Mouse (Mus musculus): ENCODE results near the gene Chek2. TPM values are rescaled to one million over a fixed set of nuclear protein-coding genes. Genes with fewer than 3 reads are reported as not detected.

Gene Chek2
- total and polyA plus RNA-seq, 2 experiments from 2014 or later: 2.6 to 3.2 TPM

DNA sequence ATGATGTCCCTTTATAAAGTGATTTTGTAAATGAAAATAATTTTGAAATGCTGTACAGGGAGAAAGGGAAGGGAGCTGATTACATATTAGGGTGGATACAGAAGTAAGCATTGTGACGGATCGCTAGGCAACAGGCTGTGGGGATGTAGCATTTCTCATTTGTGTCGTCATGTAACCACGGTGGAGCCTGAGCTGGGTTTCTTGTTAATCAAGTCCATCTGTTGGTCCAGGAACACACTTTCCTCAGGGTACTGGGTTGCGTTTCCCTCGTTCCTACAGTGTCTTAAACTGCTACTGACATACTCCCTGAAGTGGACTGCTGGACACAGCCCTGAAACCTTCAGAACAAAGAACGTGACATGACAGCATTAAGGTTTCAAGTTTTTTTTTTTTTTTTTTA is 58.4 kb downstream of the Chek2 start:
- WGBS: 42% methylated on average over 7 of the region's 7 CpGs
- no peak overlapping the region for H3K4me3 ChIP-seq (ENCODE audit: low read depth, low read length)
- DNase-seq (ENCODE audit: low spot score) (no peak), ATAC-seq (ENCODE audit: low FRiP score) (no peak)
- H3K27ac ChIP-seq (ENCODE audit: low read depth, low read length): no peak overlapping the region
- TF ChIP-seq CTCF (IDR thresholded peaks at IDR 0.05): no peak
- H3K9me3 ChIP-seq (ENCODE audit: low read length): no peaks in the 10 kb centered on the region
- H3K9ac ChIP-seq (replicated peaks; ENCODE audit: low read length, poor library complexity, severe bottlenecking): no peak overlapping the region
- no peaks in the 10 kb centered on the region for H3K4me1 ChIP-seq (ENCODE audit: insufficient read depth, low read length)
- H3K4me2 ChIP-seq (ENCODE audit: low read depth, low read length, poor library complexity, severe bottlenecking): no peak overlapping the region
- H3K36me3 ChIP-seq (ENCODE audit: insufficient read depth, low read length): peaks cover 9% of the 10 kb centered on the region
- H3K27me3 ChIP-seq (ENCODE audit: insufficient read depth, low read length): no peaks in the 10 kb centered on the region

DNA sequence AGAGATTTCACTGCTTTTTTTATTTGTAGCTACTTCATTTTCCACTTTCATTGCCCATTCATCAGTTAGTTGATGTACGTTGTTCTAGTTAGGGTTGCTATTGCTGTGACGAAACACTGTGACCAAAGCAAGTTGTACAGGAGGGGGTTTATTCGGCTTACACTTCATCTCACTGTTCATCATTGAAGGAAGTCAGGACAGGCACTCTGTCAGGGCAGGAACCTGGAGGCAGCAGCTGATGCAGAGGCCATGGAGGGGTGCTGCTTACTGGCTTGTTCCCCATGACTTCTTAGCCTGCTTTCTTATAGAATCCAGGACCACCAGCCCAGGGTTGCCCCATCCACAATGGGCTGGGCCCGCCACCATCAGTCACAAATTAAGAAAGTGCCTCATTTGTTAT is 59.0 kb downstream of the Chek2 start:
- ATAC-seq (ENCODE audit: low FRiP score): no peak
- H3K9me3 ChIP-seq (ENCODE audit: low read length): no peaks in the 10 kb centered on the region
- no peak overlapping the region for H3K9ac ChIP-seq (replicated peaks; ENCODE audit: low read length, poor library complexity, severe bottlenecking)
- no peak for TF ChIP-seq CTCF (IDR thresholded peaks at IDR 0.05)
- no peaks in the 10 kb centered on the region for H3K4me1 ChIP-seq (ENCODE audit: insufficient read depth, low read length)
- H3K36me3 ChIP-seq (ENCODE audit: insufficient read depth, low read length): peaks cover 9% of the 10 kb centered on the region
- no peak for DNase-seq (ENCODE audit: low spot score)
- H3K27me3 ChIP-seq (ENCODE audit: insufficient read depth, low read length): no peaks in the 10 kb centered on the region
- H3K4me2 ChIP-seq (ENCODE audit: low read depth, low read length, poor library complexity, severe bottlenecking): no peak overlapping the region
- no peak overlapping the region for H3K4me3 ChIP-seq (ENCODE audit: low read depth, low read length)
- no peak overlapping the region for H3K27ac ChIP-seq (ENCODE audit: low read depth, low read length)
- 88% methylated on average over 4 of the region's 4 CpGs for WGBS

DNA sequence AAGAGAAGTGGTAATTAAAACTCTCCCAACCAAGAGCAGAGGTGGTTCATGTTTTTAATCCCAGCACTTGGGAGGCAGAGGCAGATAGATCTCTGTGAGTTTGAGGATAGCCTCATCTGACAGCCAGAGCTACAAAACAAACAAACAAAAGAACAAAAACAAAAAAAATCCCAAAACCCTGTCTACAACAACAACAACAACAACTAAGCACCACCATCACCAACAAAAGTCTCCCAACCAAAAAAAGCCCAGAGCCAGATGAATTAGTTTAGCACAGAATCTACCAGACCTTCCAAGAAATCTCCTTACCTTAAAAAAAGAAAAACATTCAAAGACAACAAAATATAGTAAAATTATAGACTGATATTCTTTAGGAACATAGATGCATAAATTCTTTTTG is 60.6 kb downstream of the Chek2 start:
- DNase-seq (ENCODE audit: low spot score) (no peak), ATAC-seq (ENCODE audit: low FRiP score) (no peak)
- Histone ChIP-seq H3K27me3 (ENCODE audit: insufficient read depth, low read length) (no peaks in the 10 kb centered on the region), H3K4me3 (ENCODE audit: low read depth, low read length) (no peak overlapping the region), H3K36me3 (ENCODE audit: insufficient read depth, low read length) (no peaks in the 10 kb centered on the region; the same call in 1 of the 2 replicates), H3K4me2 (ENCODE audit: low read depth, low read length, poor library complexity, severe bottlenecking) (no peak overlapping the region), H3K4me1 (ENCODE audit: insufficient read depth, low read length) (no peaks in the 10 kb centered on the region), H3K27ac (ENCODE audit: low read depth, low read length) (no peak overlapping the region), H3K9ac (replicated peaks; ENCODE audit: low read length, poor library complexity, severe bottlenecking) (no peak overlapping the region), H3K9me3 (ENCODE audit: low read length) (0 out of 2 replicates have a peak, but pooled peaks cover 2% of the 10 kb centered on the region)
- TF ChIP-seq CTCF (IDR thresholded peaks at IDR 0.05): no peak

DNA sequence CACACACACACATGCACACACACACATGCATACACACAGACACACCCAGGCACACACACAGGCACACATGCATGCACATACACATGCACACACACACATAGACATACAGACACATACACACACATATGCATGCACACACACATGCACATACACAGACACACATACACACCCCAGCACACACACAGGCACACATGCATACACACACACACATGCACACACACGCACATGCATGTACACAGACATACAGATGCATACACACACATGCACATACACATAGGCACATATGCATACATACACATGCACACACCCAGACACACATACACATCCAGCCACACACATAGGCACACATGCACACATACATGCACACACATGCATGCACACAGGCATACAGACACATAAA is 66.9 kb downstream of the Chek2 start:
- no peak overlapping the region for H3K4me2 ChIP-seq (ENCODE audit: low read depth, low read length, poor library complexity, severe bottlenecking)
- H3K4me1 ChIP-seq (ENCODE audit: insufficient read depth, low read length): no peaks in the 10 kb centered on the region
- no peaks in the 10 kb centered on the region for H3K36me3 ChIP-seq (ENCODE audit: insufficient read depth, low read length)
- H3K27ac ChIP-seq (ENCODE audit: low read depth, low read length): no peak overlapping the region
- H3K9ac ChIP-seq (replicated peaks; ENCODE audit: low read length, poor library complexity, severe bottlenecking): no peak overlapping the region
- no peaks in the 10 kb centered on the region for H3K27me3 ChIP-seq (ENCODE audit: insufficient read depth, low read length)
- DNase-seq (ENCODE audit: low spot score) (no peak), ATAC-seq (ENCODE audit: low FRiP score) (no peak)
- no peak for TF ChIP-seq CTCF (IDR thresholded peaks at IDR 0.05)
- WGBS: 91% methylated on average over 1 of the region's 1 CpGs
- no peak overlapping the region for H3K4me3 ChIP-seq (ENCODE audit: low read depth, low read length)
- 0 out of 2 replicates have a peak, but pooled peaks cover 5% of the 10 kb centered on the region for H3K9me3 ChIP-seq (ENCODE audit: low read length)

DNA sequence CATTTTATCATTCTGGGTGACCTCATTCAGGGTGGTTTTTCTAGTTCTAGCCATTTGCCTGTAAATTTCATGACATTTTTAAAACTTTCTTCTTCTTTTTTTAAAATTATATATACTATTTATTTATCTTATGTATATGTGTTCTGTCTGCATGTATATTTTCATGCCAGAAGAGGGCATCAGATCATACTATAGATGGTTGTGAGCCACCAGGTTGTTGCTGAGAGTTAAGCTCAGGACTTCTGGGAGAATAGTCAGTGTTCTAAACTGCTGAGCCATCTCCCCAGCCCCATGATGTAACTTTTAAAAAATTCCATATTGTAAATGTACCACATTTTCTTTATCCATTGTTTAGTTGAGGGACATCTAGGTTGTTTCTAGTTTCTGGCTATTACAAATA is 69.1 kb downstream of the Chek2 start:
- no peaks in the 10 kb centered on the region for H3K36me3 ChIP-seq (ENCODE audit: insufficient read depth, low read length)
- ATAC-seq (ENCODE audit: low FRiP score) (no peak), DNase-seq (ENCODE audit: low spot score) (no peak)
- no peaks in the 10 kb centered on the region for H3K27me3 ChIP-seq (ENCODE audit: insufficient read depth, low read length)
- peak; percentile 44 for TF ChIP-seq CTCF (IDR thresholded peaks at IDR 0.05)
- H3K27ac ChIP-seq (ENCODE audit: low read depth, low read length): no peak overlapping the region
- no peak overlapping the region for H3K4me2 ChIP-seq (ENCODE audit: low read depth, low read length, poor library complexity, severe bottlenecking)
- H3K9ac ChIP-seq (replicated peaks; ENCODE audit: low read length, poor library complexity, severe bottlenecking): no peak overlapping the region
- no peaks in the 10 kb centered on the region for H3K4me1 ChIP-seq (ENCODE audit: insufficient read depth, low read length)
- 0 out of 2 replicates have a peak, but pooled peaks cover 5% of the 10 kb centered on the region for H3K9me3 ChIP-seq (ENCODE audit: low read length)
- H3K4me3 ChIP-seq (ENCODE audit: low read depth, low read length): no peak overlapping the region

DNA sequence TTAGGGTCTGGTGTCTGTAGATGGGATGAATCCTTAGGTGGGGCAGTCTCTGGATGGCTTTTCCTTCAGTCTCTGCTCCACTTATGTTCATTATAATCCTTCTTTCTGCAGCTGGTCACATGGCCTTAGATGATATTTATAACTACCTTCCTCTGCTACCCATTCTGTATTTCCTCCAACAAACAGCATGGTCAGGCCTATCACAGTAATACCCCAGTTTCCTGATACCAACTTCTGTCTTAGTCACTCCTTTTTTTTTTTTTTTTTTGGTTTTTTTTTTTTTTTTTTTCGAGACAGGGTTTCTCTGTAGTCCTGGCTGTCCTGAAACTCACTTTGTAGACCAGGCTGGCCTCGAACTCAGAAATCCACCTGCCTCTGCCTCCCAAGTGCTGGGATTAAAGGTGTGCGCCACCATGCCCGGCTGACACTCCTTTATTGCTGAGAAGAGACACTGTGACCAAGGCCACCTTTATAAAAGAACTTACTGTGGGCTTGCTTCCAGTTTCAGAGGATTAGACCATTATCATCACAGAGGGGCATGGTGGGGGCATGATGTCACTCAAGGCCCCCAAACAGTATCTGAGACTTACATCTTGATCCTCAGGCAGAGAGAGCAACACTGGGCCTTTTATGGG is 70.3 kb downstream of the Chek2 start:
- H3K9ac ChIP-seq (replicated peaks; ENCODE audit: low read length, poor library complexity, severe bottlenecking): no peak overlapping the region
- H3K36me3 ChIP-seq (ENCODE audit: insufficient read depth, low read length): no peaks in the 10 kb centered on the region
- H3K4me2 ChIP-seq (ENCODE audit: low read depth, low read length, poor library complexity, severe bottlenecking): no peak overlapping the region
- no peaks in the 10 kb centered on the region for H3K27me3 ChIP-seq (ENCODE audit: insufficient read depth, low read length)
- H3K4me1 ChIP-seq (ENCODE audit: insufficient read depth, low read length): no peaks in the 10 kb centered on the region
- H3K27ac ChIP-seq (ENCODE audit: low read depth, low read length): no peak overlapping the region
- WGBS: 88% methylated on average over 4 of the region's 4 CpGs
- H3K4me3 ChIP-seq (ENCODE audit: low read depth, low read length): no peak overlapping the region
- no peak for ATAC-seq (ENCODE audit: low FRiP score)
- no peak for DNase-seq (ENCODE audit: low spot score)
- 0 out of 2 replicates have a peak, but pooled peaks cover 5% of the 10 kb centered on the region for H3K9me3 ChIP-seq (ENCODE audit: low read length)
- no peak for TF ChIP-seq CTCF (IDR thresholded peaks at IDR 0.05)
